Mouse (Mus musculus) embryo, embryonic 10 days (tissue): ENCODE results near the gene Hspa12a.

Experiments
- DNase-seq: peaks from one replicate; pipeline ENCODE4 v3.0.0-alpha.2; 2015; ENCODE audit warnings: low spot score

The Hspa12a gene

DNA sequence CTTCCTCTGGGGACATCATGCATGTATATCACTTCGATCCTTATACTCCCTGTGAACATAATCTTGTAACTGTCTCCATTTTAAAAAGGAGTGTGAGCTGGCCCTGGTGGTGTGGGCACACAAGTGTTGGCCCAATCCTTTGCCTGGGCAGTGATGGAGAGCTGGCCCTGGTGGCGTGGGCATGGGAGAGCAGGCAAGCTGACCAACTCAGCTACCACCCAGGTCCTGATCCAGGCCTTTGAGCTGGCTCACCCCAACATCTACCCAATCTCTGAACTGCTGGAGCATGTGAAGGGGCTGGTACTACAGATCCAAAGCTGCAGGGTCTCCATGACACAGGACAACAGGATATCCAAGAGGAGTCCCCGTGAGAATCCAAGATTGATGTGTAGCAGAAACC lies 120.2 kb downstream of the Hspa12a start:
- DNase-seq, result no peak

GRCm38 (mm10) chr19:58822454-58823200 lies 120.8 kb downstream of the Hspa12a start:
- no peak for DNase-seq

- no peak for DNase-seq
Measured at GRCm38 (mm10) chr19:58818571-58819415, 124.7 kb downstream of the Hspa12a start.

DNA sequence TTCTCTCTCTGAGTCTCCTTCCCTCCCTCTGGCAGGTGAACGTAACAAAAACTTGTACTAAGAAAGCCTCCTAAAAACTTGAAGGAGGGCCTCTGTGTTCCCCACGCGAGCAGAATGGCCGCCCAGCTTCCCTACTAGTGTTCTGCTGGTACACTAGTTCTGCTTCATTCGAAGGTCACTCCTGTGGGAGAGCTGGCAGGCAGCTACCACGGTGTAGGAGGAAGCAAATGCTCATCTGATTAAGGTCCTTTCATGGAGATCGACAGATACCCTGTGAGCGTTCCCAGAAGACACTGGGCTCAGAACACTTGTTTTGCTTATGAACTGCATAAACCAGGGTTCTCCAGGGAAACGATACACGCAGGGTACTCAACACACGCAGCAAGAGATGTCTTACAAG lies 126.1 kb downstream of the Hspa12a start:
- DNase-seq, result no peak

DNA sequence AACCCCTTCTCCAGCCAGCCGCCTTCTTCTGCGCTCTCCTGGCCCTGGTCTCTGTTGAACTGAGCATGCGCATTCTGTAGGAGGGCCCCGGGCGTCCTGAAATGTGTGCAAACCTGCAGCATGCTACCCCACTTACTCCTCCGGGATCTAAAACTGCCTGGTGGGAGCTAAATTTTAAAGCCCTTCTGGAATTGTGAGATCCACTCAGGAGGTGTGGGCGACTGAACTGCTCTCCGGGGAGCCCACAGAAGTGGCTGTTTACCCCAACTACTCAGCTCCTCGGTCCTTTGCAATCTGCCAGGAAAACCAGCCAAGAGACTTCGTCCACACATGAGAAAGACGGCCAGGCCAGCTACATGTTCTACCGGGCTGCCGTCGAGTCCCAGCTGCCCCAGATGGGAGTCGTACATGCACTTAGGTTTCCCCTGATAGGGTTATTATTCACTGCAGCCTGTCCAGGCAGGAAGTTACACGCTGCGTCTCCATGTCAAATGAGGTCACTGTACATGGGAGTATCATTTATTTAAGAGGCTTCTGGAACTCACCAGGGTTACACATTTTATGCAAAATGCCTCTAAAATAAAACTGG lies 126.9 kb downstream of the Hspa12a start:
- no peak for DNase-seq

- DNase-seq, result no peak
Measured at GRCm38 (mm10) chr19:58815179-58815922, 128.1 kb downstream of the Hspa12a start.

DNA sequence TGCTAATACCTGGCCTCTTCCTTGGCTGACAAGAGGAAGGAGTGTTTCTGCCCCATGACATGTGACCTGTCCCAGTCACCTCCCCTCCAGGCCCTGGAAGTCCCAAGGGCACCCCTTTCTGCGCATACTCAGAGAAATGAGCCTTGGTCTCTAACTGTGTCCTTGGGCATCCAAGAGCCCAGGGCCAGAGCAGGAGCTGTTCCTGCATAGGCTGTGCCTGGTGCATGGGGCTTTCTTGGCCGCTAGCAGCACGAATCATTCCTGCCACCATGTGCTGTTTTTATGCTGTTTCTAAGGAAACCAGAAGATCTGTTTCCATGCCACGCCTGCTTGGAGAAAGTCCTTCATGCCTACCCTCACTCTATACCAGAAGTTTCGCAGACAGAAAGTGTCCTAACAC lies 132.9 kb downstream of the Hspa12a start:
- no peak for DNase-seq

- no peak for DNase-seq
Measured at GRCm38 (mm10) chr19:58808864-58809263, 134.6 kb downstream of the Hspa12a start.

- DNase-seq, result peak; percentile 90
Measured at GRCm38 (mm10) chr19:58806364-58806763, 137.1 kb downstream of the Hspa12a start.

GRCm38 (mm10) chr19:58805191-58805779 lies 138.2 kb downstream of the Hspa12a start:
- no peak for DNase-seq

DNA sequence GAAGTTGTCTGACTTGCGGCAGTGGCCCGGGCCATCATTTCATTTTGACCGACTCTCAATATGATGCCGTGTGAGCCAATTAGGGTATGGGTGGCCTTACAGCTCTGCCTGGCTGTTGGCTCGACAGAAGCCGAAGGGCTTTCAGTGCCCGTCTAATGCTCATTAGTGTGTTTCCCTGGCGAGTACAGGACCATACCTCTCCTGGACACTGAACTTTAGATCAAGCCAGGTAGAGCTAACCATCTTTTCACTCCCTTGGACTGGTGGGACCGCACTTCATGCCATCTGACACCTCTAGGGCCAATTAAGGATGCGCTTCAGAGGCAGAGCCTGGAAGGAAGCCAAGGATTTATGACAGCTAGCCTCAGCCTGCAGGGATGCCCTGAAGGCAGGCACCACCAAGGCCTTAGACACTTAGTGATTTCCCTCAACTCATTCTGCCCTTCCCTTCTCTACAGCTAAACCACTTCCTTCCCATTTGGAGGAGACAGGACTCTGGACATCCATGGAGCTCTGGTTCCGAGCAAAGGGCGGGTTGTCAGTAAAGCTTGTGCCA lies 148.3 kb downstream of the Hspa12a start:
- no peak for DNase-seq

DNA sequence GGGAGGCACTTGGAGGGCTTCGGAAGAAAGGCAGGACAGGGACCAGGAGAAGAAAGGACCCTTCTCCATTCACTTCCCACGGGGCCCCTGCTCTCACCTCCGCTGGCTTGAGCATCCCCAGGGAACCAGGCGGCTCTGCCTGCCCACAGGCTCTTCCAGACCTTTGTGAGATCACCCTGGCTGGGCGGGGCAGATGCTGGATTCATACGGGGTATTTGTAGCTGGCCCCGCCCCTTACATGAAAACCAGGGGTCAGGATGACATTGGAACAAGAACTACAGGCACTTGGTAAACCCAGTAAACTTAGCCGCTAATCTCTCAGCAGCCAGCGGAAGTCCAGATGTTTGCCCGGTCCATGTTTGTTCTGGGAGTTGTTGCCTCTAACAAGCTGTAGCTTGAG lies 149.2 kb downstream of the Hspa12a start, which contains the start of gene 1700019N19Rik:
TSS of gene 1700019N19Rik (minus strand) at position 178 of the 400 bp plus-strand sequence.
- no peak for DNase-seq

- no peak for DNase-seq
Measured at GRCm38 (mm10) chr19:58789194-58789593, 154.3 kb downstream of the Hspa12a start.

DNA sequence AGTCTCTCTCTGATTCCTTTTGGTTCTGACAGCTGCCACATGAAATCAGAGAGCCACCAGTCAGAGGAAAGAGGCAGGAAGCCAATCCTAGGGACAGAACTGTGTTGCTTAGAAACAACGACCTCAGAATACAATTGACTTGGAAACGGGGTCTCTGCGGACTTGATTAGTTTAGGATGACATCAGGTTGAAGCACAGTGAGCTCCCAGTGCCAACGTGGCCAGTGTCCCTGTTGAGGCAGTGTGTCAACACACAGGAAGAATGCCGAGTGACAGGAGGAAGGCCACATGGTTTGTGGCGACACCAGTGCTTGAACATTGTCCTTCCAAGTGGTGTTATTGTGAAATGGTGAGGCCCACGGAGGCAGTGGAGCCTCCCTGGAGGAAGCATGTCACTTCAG lies 159.5 kb downstream of the Hspa12a start:
- peak; percentile 26 for DNase-seq

DNA sequence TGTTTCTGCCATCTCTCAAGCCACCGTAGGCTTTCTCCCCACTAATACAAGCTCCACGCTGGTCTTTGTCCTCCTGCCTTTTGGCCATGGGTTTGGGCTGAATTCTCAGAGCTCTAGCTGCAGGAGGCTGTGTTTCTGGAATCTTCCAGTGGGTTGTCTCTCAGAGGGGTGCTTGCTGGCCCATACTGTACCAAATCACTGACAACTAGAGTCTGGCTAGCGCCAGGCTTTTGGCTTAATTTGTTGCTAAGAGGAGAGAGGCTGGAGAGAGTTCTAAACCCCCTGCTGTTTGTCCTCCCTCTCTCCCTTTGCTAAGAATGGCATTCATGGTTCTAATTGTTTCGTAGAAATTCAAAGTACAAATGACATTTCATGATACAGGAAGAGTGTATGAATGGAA lies 161.9 kb downstream of the Hspa12a start:
- DNase-seq, result no peak

GRCm38 (mm10) chr19:58776461-58776860 lies 167.0 kb downstream of the Hspa12a start:
- no peak for DNase-seq

DNA sequence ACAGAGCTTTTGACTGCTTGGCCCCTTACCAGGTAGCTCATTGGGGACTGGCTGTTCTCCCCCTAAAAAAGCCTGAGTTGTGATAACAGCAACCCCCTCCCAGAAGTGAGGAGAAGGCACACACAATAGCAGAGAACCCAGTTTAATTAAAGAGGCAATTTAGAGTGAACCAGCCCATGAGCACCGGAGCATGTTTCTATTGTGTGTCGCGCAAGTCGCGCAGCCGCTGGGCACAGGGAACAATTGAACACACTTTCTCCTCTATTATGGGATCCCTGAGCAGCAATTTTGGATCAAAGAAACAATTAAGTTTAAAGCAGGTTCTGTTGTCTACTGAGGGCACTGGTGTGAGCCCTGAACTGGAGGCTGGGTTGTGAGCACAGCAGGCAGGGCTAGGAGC lies 176.1 kb downstream of the Hspa12a start:
- DNase-seq, result no peak

DNA sequence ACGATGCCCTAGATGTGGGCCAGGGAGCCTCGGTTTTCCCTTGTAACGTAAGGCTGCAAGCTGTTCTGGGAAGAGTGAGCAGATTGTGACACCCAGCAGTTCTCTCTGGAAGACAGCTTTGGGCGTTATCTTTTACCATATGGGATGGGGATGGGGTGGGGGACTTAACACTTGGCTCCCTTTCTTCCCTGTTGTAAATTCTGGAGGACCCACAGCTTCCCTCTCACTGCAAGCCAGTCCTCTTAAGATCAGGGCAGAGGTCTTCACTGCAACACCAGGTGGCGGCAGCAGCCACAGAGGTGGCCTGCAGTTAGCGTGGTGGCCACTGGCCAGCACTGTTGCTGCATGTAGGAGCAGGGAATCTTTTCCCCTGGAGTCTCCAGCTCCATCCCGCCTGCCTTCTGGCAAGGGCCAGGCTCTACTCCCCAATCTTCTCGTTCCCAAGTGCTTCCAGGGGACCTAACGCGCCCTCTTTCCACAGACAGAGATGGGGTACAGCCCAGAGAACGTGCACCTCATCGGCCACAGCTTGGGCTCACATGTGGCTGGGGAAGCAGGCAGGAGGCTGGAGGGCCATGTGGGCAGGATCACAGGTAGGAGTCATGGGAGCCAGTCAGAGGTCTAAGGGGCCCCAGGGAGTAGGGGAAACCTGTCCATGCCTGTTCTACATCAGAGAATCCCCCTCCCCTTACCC lies 180.5 kb downstream of the Hspa12a start:
- DNase-seq, result peak; percentile 89

DNA sequence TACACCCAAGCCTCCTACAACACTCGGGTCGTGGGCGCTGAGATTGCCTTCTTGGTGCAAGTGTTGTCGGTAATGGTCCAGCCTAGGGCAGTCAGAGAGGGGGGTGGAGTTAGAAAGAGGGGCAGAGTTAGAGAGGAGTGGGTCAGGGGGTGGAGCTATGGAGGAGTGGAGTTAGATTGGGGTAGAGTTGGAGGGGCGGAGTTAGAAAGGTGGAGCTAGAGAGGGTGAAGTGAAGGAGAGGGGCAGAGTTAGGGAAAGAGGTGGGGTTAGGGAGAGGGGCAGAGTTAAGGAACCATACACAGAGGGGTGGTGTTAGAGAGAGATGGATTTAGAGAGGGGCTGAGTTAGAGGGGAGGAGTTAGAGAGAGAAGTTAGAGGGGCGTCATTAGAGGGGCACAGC lies 181.1 kb downstream of the Hspa12a start:
- DNase-seq, result peak; percentile 35

- DNase-seq, result no peak
Measured at GRCm38 (mm10) chr19:58759423-58759822, 184.0 kb downstream of the Hspa12a start, which contains the start of gene Pnliprp2. TSS of gene Pnliprp2 (plus strand) at chr19:58759719.

GRCm38 (mm10) chr19:58758871-58759270 lies 184.6 kb downstream of the Hspa12a start:
- no peak for DNase-seq
